Mouse (Mus musculus): ENCODE data around the gene Syt8. TPM values are rescaled to one million over a fixed set of nuclear protein-coding genes. Genes with fewer than 3 reads are reported as not detected.
A peak's percentile ranks its signal among the peaks of the same experiment; 100 is the strongest.

Syt8 gene
- polyA plus RNA-seq, 1 experiment from 2014 or later = 0.66 TPM

DNA sequence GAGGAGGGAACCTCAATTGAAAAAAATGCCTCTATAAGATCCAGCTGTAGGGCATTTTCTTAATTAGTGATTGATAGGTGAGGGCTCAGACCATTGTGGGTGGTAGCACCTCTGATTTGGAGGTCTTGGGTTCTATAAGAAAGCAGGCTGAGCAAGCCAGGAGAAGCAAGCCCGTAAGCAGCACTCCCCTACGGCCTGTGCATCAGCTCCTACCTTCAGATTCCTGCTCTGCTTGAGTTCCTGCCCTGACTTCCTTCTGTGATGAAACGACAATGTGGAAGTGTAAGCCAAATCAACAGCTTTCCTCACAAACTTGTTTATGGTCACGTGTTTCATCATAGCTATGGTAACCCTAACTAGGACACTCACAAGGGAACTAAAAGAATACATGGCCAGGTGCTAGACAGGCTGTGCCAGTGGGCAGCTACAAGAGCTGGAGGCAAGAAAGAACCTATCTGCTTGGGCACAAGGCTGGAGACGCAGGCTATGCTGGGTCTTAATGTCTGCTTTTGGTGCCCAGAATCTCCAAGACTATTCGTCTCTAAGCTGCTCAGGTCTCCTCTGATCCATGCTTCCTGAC is 14.5 kb downstream of the Syt8 start:
- H3K4me3 ChIP-seq = no peak overlapping the region
- H3K9me3 ChIP-seq = no peaks in the 10 kb centered on the region
- no peaks in the 10 kb centered on the region for H3K27me3 ChIP-seq
- H3K36me3 ChIP-seq = no peaks in the 10 kb centered on the region
- H3K27ac ChIP-seq = no peak overlapping the region
- peaks cover 6% of the 10 kb centered on the region for H3K4me1 ChIP-seq
- H3K4me2 ChIP-seq = no peak overlapping the region
- 81% methylated on average over 6 of the region's 6 CpGs for WGBS
- ATAC-seq (ENCODE audit: insufficient number of reproducible peaks, insufficient read depth, low FRiP score, low TSS enrichment, low read depth) = no peak
- no peak overlapping the region for H3K9ac ChIP-seq

DNA sequence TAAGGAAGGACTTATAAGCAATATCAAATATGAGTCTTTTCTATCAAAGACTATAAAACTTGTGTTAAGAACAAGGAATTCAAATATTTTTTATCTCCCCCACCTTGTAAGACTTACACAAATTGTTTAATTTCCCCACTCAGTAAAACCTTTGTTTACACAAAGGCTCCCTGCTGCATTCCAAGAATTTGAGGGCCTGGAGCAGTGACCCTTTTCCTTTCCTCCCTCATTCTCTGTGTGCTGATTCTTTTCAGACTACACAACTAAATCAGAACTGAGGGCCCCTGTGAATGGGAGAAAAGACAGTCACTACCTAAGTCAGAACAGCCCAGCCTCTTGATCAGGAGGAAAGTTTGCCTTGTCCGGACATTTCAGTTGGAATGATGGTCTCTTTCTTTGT is 20.1 kb downstream of the Syt8 start:
- no peak for ATAC-seq (ENCODE audit: insufficient number of reproducible peaks, insufficient read depth, low FRiP score, low TSS enrichment, low read depth)
- Histone ChIP-seq H3K9ac (peak overlapping the region; percentile 12; the same call in 1 of the 2 replicates), H3K4me3 (no peak overlapping the region), H3K36me3 (no peaks in the 10 kb centered on the region), H3K27me3 (no peaks in the 10 kb centered on the region), H3K4me1 (peaks cover 56% of the 10 kb centered on the region), H3K27ac (peak overlapping the region; percentile 98), H3K9me3 (no peaks in the 10 kb centered on the region), H3K4me2 (no peak overlapping the region)
- WGBS = 17% methylated on average over 1 of the region's 1 CpGs

DNA sequence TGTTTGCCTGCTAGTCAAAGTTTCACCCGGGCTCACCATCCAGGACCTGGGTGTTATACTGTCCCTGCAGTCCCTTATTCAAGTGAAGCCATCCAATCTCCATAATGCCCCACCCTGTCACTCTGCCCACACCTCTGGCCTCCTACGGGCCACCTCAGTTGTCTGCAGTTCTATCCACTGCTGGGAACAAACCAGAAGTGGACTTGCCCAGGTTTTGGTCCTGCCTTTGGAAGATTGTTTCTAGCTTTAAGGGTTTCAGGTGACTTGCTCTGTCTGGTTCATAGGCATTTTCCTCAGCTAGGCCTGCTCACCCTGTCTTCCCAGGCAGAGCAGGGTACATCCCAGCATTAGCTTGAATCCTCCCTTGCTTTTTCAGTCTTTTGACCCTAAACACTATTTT is 20.6 kb downstream of the Syt8 start:
- Histone ChIP-seq H3K4me1 (peaks cover 56% of the 10 kb centered on the region), H3K4me2 (no peak overlapping the region), H3K36me3 (no peaks in the 10 kb centered on the region), H3K9me3 (no peaks in the 10 kb centered on the region), H3K27me3 (no peaks in the 10 kb centered on the region), H3K27ac (peak overlapping the region; percentile 98), H3K9ac (peak overlapping the region; percentile 12), H3K4me3 (no peak overlapping the region)
- no peak for ATAC-seq (ENCODE audit: insufficient number of reproducible peaks, insufficient read depth, low FRiP score, low TSS enrichment, low read depth)
- 52% methylated on average over 2 of the region's 2 CpGs for WGBS

DNA sequence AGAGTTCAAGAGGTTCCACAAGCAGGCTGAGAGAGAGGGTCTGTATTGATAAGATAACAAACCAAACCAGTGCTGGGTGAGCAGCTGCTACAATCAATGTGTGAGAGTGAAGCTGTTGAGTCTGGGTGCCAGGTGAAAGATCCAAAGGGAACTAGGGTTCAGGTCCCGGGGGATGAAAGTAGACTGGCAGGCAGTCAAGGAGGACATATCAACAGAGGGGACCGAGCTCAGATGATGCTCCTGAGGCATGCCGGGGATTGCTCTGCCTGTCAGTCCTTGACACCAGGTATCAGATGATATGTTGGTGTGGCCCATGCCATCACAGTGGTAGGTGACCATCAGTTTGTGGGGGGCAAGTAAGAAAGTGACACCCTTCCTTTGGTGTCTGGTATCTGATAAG is 22.2 kb downstream of the Syt8 start:
- H3K36me3 ChIP-seq = no peaks in the 10 kb centered on the region
- peak overlapping the region; percentile 16; the same call in 1 of the 2 replicates for H3K9ac ChIP-seq
- H3K4me3 ChIP-seq = no peak overlapping the region
- ATAC-seq (ENCODE audit: insufficient number of reproducible peaks, insufficient read depth, low FRiP score, low TSS enrichment, low read depth) = no peak
- WGBS = 76% methylated on average over 3 of the region's 3 CpGs
- peak overlapping the region; percentile 98 for H3K27ac ChIP-seq
- H3K9me3 ChIP-seq = no peaks in the 10 kb centered on the region
- no peak overlapping the region for H3K4me2 ChIP-seq
- no peaks in the 10 kb centered on the region for H3K27me3 ChIP-seq
- H3K4me1 ChIP-seq = peaks cover 56% of the 10 kb centered on the region

DNA sequence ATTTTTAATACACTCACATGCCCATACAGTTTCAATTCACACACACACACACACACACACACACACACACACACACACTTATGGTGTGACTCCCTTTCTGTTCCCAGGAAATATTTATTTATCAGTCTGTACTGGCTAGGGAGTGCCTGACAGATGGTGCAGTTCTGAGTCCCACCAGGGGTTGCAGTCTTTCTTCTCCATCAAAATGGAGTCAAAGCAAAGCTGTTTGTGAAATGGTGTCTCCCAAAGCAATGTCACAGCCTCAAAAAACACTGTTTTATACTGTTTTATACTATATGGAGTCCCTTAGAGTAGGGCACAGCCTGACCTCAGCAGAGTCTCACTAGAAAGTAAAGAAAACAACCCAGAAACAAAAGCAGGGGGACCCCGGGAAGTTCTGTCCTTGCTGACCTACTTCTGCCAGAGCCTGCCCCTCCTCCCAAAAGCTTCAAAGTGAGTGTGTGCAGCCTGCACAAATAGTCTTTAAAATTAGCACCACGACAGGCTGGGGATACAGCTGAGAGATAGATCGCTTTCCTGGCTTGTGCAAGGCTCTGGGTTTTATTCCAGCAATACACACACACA is 22.7 kb downstream of the Syt8 start:
- ATAC-seq (ENCODE audit: insufficient number of reproducible peaks, insufficient read depth, low FRiP score, low TSS enrichment, low read depth) = no peak

DNA sequence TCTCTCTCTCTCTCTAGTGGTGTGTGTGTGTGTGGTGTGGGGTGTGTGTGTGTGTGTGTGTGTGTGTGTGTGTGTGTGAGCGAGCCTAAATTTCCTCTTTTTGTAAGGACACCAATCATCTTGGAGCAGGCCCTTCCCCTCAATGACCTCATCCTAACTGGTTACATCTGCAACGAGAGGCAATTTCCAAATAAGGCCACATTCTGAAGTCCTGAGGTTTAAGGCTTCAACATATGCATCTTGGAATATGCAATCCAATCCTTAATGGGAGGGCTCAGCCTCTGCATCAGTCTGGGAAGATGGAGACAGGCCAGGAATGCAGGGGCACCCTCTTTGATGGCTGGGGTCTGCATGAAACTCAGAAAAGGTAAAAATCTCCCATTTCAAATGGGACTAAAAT is 23.4 kb downstream of the Syt8 start:
- 0% methylated on average over 2 of the region's 2 CpGs for WGBS
- ATAC-seq (ENCODE audit: insufficient number of reproducible peaks, insufficient read depth, low FRiP score, low TSS enrichment, low read depth) = peak; percentile 79
- no peaks in the 10 kb centered on the region for H3K36me3 ChIP-seq
- H3K4me2 ChIP-seq = no peak overlapping the region
- no peak overlapping the region for H3K4me3 ChIP-seq
- peak overlapping the region; percentile 98 for H3K27ac ChIP-seq
- no peaks in the 10 kb centered on the region for H3K27me3 ChIP-seq
- H3K9me3 ChIP-seq = no peaks in the 10 kb centered on the region
- H3K4me1 ChIP-seq = peaks cover 56% of the 10 kb centered on the region
- H3K9ac ChIP-seq = no peak overlapping the region

More for the DNA sequence above, 22.7 kb downstream of the Syt8 start:
- Histone ChIP-seq H3K4me3 (no peak overlapping the region), H3K9me3 (no peaks in the 10 kb centered on the region), H3K4me2 (no peak overlapping the region), H3K36me3 (no peaks in the 10 kb centered on the region), H3K27me3 (no peaks in the 10 kb centered on the region), H3K27ac (peak overlapping the region; percentile 98), H3K9ac (peak overlapping the region; percentile 16; the same call in 1 of the 2 replicates), H3K4me1 (peaks cover 56% of the 10 kb centered on the region)
- 12% methylated on average over 3 of the region's 3 CpGs for WGBS

DNA sequence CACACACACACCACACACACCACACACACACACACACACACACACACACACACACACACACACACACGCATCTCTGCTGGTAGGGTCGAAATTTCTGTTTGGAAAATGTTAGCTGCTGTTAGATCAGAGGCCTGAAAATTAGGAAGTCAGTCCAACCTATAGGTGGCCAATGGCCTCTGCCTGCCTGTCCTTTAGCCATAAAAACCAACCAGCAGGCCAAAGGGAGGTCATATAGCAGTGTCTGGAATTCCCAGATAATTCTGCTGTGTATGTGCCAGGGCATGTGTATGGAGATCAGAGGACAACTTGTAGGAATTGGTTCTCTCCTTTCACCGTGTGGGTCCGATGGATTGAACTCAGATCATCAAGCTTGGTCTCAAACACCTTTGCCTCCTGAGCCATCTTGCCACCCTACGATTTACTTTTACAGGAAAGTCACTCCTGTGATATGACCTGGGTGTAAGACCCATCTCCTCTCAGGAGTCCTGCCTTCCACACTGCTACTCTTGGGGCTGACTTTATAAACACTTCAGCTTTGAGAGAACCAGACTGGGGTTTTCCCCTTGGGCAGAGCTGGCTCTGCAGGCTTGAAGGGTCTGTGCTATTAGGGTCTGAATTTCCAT is 24.1 kb downstream of the Syt8 start:
- Histone ChIP-seq H3K4me3 (no peak overlapping the region), H3K36me3 (no peaks in the 10 kb centered on the region), H3K9ac (no peak overlapping the region), H3K9me3 (no peaks in the 10 kb centered on the region), H3K4me1 (peaks cover 53% of the 10 kb centered on the region), H3K27ac (peak overlapping the region; percentile 98), H3K4me2 (no peak overlapping the region), H3K27me3 (no peaks in the 10 kb centered on the region)
- WGBS = 73% methylated on average over 5 of the region's 5 CpGs
- no peak for ATAC-seq (ENCODE audit: insufficient number of reproducible peaks, insufficient read depth, low FRiP score, low TSS enrichment, low read depth)

DNA sequence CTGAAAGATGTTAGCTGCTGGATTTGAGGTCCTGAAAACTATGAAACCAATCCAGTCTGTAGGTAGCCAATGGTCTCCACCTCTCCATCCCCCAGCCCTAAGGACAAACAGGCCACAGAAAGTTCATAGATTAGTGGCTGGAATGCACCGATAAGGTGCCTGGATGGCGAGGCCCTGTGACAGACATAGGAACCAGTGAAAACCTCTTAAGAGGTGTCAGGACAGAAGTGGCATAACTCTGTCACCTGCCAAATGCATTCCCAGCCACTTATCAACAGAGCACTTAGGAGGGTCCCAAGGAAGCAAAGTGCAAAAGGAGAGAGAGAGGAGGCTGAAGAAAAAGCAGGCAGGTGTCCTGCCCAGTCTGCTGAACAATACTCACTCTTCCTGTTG is 24.6 kb downstream of the Syt8 start:
- H3K4me2 ChIP-seq = no peak overlapping the region
- no peak overlapping the region for H3K9ac ChIP-seq
- no peaks in the 10 kb centered on the region for H3K27me3 ChIP-seq
- no peaks in the 10 kb centered on the region for H3K9me3 ChIP-seq
- no peak overlapping the region for H3K4me3 ChIP-seq
- H3K36me3 ChIP-seq = no peaks in the 10 kb centered on the region
- peaks cover 48% of the 10 kb centered on the region for H3K4me1 ChIP-seq
- ATAC-seq (ENCODE audit: insufficient number of reproducible peaks, insufficient read depth, low FRiP score, low TSS enrichment, low read depth) = no peak
- 78% methylated on average over 2 of the region's 2 CpGs for WGBS
- H3K27ac ChIP-seq = peak overlapping the region; percentile 98

DNA sequence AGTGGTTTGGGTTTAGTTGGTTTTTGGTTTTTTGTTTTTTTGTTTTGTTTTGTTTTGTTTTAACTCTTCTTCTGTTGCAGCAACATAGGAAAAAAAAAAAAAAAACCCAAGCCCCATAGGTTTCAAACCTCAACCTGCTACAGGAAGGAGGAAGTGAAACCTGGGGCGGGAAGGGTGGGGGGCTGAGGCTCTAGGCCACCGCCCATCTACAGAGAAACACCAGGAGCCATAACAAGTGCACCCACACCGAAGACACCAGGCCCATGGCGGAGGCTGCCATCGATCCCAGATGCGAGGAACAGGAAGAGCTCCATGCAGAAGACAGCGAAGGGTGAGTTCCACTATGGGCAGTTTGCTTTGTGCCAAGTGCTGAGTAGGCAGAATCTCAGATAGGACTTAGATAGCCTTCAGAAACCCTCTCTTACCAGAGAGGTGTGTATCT is 26.0 kb downstream of the Syt8 start, which contains the start of gene Lsp1:
Gene Lsp1, plus strand, starts transcription at position 174 of the 442 bp plus-strand sequence.
- no peak within 1 kb of the TSS for H3K4me3 ChIP-seq
- no peak for ATAC-seq (ENCODE audit: insufficient number of reproducible peaks, insufficient read depth, low FRiP score, low TSS enrichment, low read depth)
- H3K9me3 ChIP-seq = no peaks in the 10 kb centered on the region
- no peak within 1 kb of the TSS for H3K4me2 ChIP-seq
- peaks cover 44% of the 10 kb centered on the region for H3K4me1 ChIP-seq
- H3K9ac ChIP-seq = no peak within 1 kb of the TSS
- H3K27me3 ChIP-seq = no peaks in the 10 kb centered on the region
- H3K27ac ChIP-seq = peak within 1 kb of the TSS; percentile 98
- 86% methylated on average over 7 of the region's 7 CpGs for WGBS
- H3K36me3 ChIP-seq = no peaks in the 10 kb centered on the region

DNA sequence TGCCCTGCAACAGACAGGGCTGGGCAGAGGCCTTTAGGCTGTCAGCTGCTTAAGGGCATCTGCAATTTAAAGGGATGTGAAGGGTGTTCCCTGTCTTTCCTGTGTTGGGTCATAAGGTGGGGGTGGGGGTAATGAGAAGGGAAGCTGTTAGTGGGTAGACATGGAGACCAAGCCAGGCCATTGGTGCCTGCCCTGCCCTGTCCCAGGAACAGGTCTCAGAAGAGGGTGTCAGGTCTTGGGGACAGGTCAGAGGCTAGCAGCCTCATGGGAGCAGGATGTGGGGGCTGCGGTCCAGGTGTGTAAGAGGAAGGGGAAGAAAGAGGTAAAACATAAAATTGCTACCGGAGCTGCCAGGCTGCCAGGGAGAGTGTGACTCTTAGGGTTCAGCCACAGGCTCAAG is 26.8 kb downstream of the Syt8 start:
- ATAC-seq (ENCODE audit: insufficient number of reproducible peaks, insufficient read depth, low FRiP score, low TSS enrichment, low read depth) = no peak
- no peak overlapping the region for H3K27ac ChIP-seq
- H3K9me3 ChIP-seq = no peaks in the 10 kb centered on the region
- no peak overlapping the region for H3K4me2 ChIP-seq
- no peak overlapping the region for H3K9ac ChIP-seq
- peaks cover 38% of the 10 kb centered on the region for H3K4me1 ChIP-seq
- WGBS = 85% methylated on average over 2 of the region's 2 CpGs
- no peaks in the 10 kb centered on the region for H3K36me3 ChIP-seq
- no peaks in the 10 kb centered on the region for H3K27me3 ChIP-seq
- no peak overlapping the region for H3K4me3 ChIP-seq

DNA sequence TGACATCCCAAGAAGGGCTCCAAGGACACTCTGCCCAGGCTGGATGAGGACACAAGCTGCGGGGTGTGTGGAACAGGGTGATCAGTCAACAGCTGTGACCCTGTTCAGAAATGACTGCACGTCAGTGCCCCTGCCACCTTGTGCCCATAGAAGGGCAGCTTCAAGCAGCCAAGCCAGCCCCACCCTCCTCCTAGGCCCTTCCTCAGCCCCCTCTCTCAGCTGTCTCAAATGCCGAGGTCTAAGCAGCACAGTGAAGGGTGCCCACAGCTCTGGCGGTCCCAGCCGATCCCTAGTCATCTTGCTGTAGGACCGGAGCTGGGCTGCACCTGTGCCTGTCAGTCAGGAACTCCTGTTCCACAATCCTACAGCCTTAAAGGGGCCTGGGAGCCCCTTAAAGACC is 27.5 kb downstream of the Syt8 start:
- Histone ChIP-seq H3K4me2 (no peak overlapping the region), H3K9ac (no peak overlapping the region), H3K4me3 (no peak overlapping the region), H3K27ac (no peak overlapping the region), H3K4me1 (peaks cover 31% of the 10 kb centered on the region), H3K36me3 (no peaks in the 10 kb centered on the region), H3K9me3 (no peaks in the 10 kb centered on the region), H3K27me3 (no peaks in the 10 kb centered on the region)
- 78% methylated on average over 6 of the region's 6 CpGs for WGBS
- ATAC-seq (ENCODE audit: insufficient number of reproducible peaks, insufficient read depth, low FRiP score, low TSS enrichment, low read depth) = no peak

DNA sequence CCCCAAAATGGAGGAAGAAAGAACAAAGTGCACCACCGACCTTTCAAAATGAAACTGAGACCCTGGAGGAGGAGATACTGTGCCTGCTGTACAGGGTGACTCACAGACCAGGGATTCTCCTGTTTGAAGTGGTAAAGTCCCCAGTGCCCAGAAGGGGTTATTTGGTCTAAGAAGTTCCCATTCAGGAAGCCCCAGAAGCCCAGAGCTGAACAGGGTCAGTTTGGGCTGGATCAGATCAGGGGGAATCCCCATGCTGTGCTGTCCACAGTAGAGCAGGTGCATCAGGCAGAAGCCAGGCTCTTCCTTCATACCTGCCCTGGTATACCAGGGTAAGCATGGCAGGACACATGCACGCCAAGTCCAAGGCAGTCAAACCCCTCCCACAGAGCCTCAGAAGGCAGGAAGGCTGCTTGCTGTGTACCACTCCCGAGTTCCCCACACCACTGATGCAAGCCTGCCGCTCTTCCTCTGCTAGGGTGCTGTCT is 28.0 kb downstream of the Syt8 start:
- H3K9ac ChIP-seq = no peak overlapping the region
- H3K4me2 ChIP-seq = no peak overlapping the region
- no peak overlapping the region; the same call in 1 of the 2 replicates for H3K27ac ChIP-seq
- ATAC-seq (ENCODE audit: insufficient number of reproducible peaks, insufficient read depth, low FRiP score, low TSS enrichment, low read depth) = no peak
- no peak overlapping the region for H3K4me3 ChIP-seq
- H3K9me3 ChIP-seq = no peaks in the 10 kb centered on the region
- no peaks in the 10 kb centered on the region for H3K36me3 ChIP-seq
- H3K27me3 ChIP-seq = no peaks in the 10 kb centered on the region
- H3K4me1 ChIP-seq = peaks cover 27% of the 10 kb centered on the region
- WGBS = 69% methylated on average over 4 of the region's 4 CpGs

Measured in embryonic facial prominence, embryonic 13.5 days (tissue).